Mouse (Mus musculus): Measurements from ENCODE around the gene Tspo. TPM values are rescaled to one million over a fixed set of nuclear protein-coding genes. Genes with fewer than 3 reads are reported as not detected.

Tspo gene
- polyA plus RNA-seq, 1 experiment = not detected

- Histone ChIP-seq H3K27ac (ENCODE audit: insufficient read depth, low read depth, low read length) (no peak overlapping the region), H3K4me3 (ENCODE audit: insufficient read depth, low read depth, low read length) (no peak overlapping the region), H3K4me1 (ENCODE audit: control insufficient read depth, insufficient read depth, low read length) (peaks cover 14% of the 10 kb centered on the region; the same call in 1 of the 2 replicates)
- 61% methylated on average over 5 of the region's 5 CpGs for WGBS
- TF ChIP-seq CTCF (IDR thresholded peaks at IDR 0.05; ENCODE audit: insufficient read depth, low read depth, low read length) (no peak), POLR2A (IDR thresholded peaks at IDR 0.05; ENCODE audit: insufficient read depth, low read depth, low read length) (no peak)
These were observed 2.4 kb upstream of the Tspo start for GRCm38 (mm10) chr15:83560941-83561477.

GRCm38 (mm10) chr15:83562626-83563270 is 644 bp upstream of the Tspo start:
- Histone ChIP-seq H3K4me1 (ENCODE audit: control insufficient read depth, insufficient read depth, low read length) (peaks cover 14% of the 10 kb centered on the region; the same call in 1 of the 2 replicates), H3K4me3 (ENCODE audit: insufficient read depth, low read depth, low read length) (no peak overlapping the region), H3K27ac (ENCODE audit: insufficient read depth, low read depth, low read length) (no peak overlapping the region)
- WGBS = 62% methylated on average over 15 of the region's 15 CpGs
- no peak for TF ChIP-seq POLR2A (IDR thresholded peaks at IDR 0.05; ENCODE audit: insufficient read depth, low read depth, low read length)
- no peak for TF ChIP-seq CTCF (IDR thresholded peaks at IDR 0.05; ENCODE audit: insufficient read depth, low read depth, low read length)

- Histone ChIP-seq H3K4me1 (ENCODE audit: control insufficient read depth, insufficient read depth, low read length) (peaks cover 14% of the 10 kb centered on the region; the same call in 1 of the 2 replicates), H3K4me3 (ENCODE audit: insufficient read depth, low read depth, low read length) (peak overlapping the region; percentile 13), H3K27ac (ENCODE audit: insufficient read depth, low read depth, low read length) (no peak overlapping the region)
- TF ChIP-seq CTCF (IDR thresholded peaks at IDR 0.05; ENCODE audit: insufficient read depth, low read depth, low read length) (no peak), POLR2A (IDR thresholded peaks at IDR 0.05; ENCODE audit: insufficient read depth, low read depth, low read length) (no peak)
- 5% methylated on average over 27 of the region's 27 CpGs for WGBS
These were observed 662 bp downstream of the Tspo start for GRCm38 (mm10) chr15:83563857-83564651.

- TF ChIP-seq POLR2A (IDR thresholded peaks at IDR 0.05; ENCODE audit: insufficient read depth, low read depth, low read length) (no peak), CTCF (IDR thresholded peaks at IDR 0.05; ENCODE audit: insufficient read depth, low read depth, low read length) (no peak)
- peaks cover 14% of the 10 kb centered on the region; the same call in 1 of the 2 replicates for H3K4me1 ChIP-seq (ENCODE audit: control insufficient read depth, insufficient read depth, low read length)
- WGBS = 60% methylated on average over 3 of the region's 3 CpGs
- H3K4me3 ChIP-seq (ENCODE audit: insufficient read depth, low read depth, low read length) = no peak overlapping the region
- H3K27ac ChIP-seq (ENCODE audit: insufficient read depth, low read depth, low read length) = no peak overlapping the region
These were observed 2.0 kb downstream of the Tspo start for GRCm38 (mm10) chr15:83565434-83565833.

GRCm38 (mm10) chr15:83566006-83566405 is 2.6 kb downstream of the Tspo start:
- TF ChIP-seq POLR2A (IDR thresholded peaks at IDR 0.05; ENCODE audit: insufficient read depth, low read depth, low read length) = no peak
- TF ChIP-seq CTCF (IDR thresholded peaks at IDR 0.05; ENCODE audit: insufficient read depth, low read depth, low read length) = no peak

GRCm38 (mm10) chr15:83567728-83568127 is 4.3 kb downstream of the Tspo start:
- no peak for TF ChIP-seq POLR2A (IDR thresholded peaks at IDR 0.05; ENCODE audit: insufficient read depth, low read depth, low read length)
- TF ChIP-seq CTCF (IDR thresholded peaks at IDR 0.05; ENCODE audit: insufficient read depth, low read depth, low read length) = no peak
- 92% methylated on average over 3 of the region's 3 CpGs for WGBS
- Histone ChIP-seq H3K27ac (ENCODE audit: insufficient read depth, low read depth, low read length) (no peak overlapping the region), H3K4me3 (ENCODE audit: insufficient read depth, low read depth, low read length) (no peak overlapping the region), H3K4me1 (ENCODE audit: control insufficient read depth, insufficient read depth, low read length) (peaks cover 14% of the 10 kb centered on the region; the same call in 1 of the 2 replicates)

More at GRCm38 (mm10) chr15:83566006-83566405, 2.6 kb downstream of the Tspo start:
- Histone ChIP-seq H3K4me3 (ENCODE audit: insufficient read depth, low read depth, low read length) (no peak overlapping the region), H3K27ac (ENCODE audit: insufficient read depth, low read depth, low read length) (no peak overlapping the region), H3K4me1 (ENCODE audit: control insufficient read depth, insufficient read depth, low read length) (peaks cover 14% of the 10 kb centered on the region; the same call in 1 of the 2 replicates)
- 84% methylated on average over 5 of the region's 5 CpGs for WGBS

- Histone ChIP-seq H3K27ac (ENCODE audit: insufficient read depth, low read depth, low read length) (no peak overlapping the region), H3K4me3 (ENCODE audit: insufficient read depth, low read depth, low read length) (no peak overlapping the region), H3K4me1 (ENCODE audit: control insufficient read depth, insufficient read depth, low read length) (peaks cover 11% of the 10 kb centered on the region; the same call in 1 of the 2 replicates)
- TF ChIP-seq CTCF (IDR thresholded peaks at IDR 0.05; ENCODE audit: insufficient read depth, low read depth, low read length) = no peak
- no peak for TF ChIP-seq POLR2A (IDR thresholded peaks at IDR 0.05; ENCODE audit: insufficient read depth, low read depth, low read length)
- 98% methylated on average over 5 of the region's 5 CpGs for WGBS
These were observed 5.2 kb downstream of the Tspo start for GRCm38 (mm10) chr15:83568544-83568943.

GRCm38 (mm10) chr15:83569682-83570081 is 6.3 kb downstream of the Tspo start:
- Histone ChIP-seq H3K4me1 (ENCODE audit: control insufficient read depth, insufficient read depth, low read length) (no peaks in the 10 kb centered on the region; the same call in 1 of the 2 replicates), H3K27ac (ENCODE audit: insufficient read depth, low read depth, low read length) (no peak overlapping the region), H3K4me3 (ENCODE audit: insufficient read depth, low read depth, low read length) (no peak overlapping the region)
- 68% methylated on average over 11 of the region's 11 CpGs for WGBS
- TF ChIP-seq CTCF (IDR thresholded peaks at IDR 0.05; ENCODE audit: insufficient read depth, low read depth, low read length) = no peak
- TF ChIP-seq POLR2A (IDR thresholded peaks at IDR 0.05; ENCODE audit: insufficient read depth, low read depth, low read length) = no peak

GRCm38 (mm10) chr15:83570641-83571040 is 7.2 kb downstream of the Tspo start:
- H3K27ac ChIP-seq (ENCODE audit: insufficient read depth, low read depth, low read length) = no peak overlapping the region
- 68% methylated on average over 2 of the region's 2 CpGs for WGBS

More at GRCm38 (mm10) chr15:83570641-83571040, 7.2 kb downstream of the Tspo start:
- H3K4me3 ChIP-seq (ENCODE audit: insufficient read depth, low read depth, low read length) = no peak overlapping the region
- H3K4me1 ChIP-seq (ENCODE audit: control insufficient read depth, insufficient read depth, low read length) = no peaks in the 10 kb centered on the region
- TF ChIP-seq POLR2A (IDR thresholded peaks at IDR 0.05; ENCODE audit: insufficient read depth, low read depth, low read length) = no peak
- TF ChIP-seq CTCF (IDR thresholded peaks at IDR 0.05; ENCODE audit: insufficient read depth, low read depth, low read length) = no peak
